Comparison of ENCODE assay signal across 21 mouse cellular contexts in genomic region chr19:45025937-45026568, GRCm38 (mm10). TPM values are rescaled to one million over a fixed set of nuclear protein-coding genes. Genes with fewer than 3 reads are reported as not detected.
DNase-seq lines count a peak whose midpoint lies in the region; ATAC-seq and TF ChIP-seq lines count a peak whose summit lies in the region.
"Had no signal": no experiment of that assay in that cellular context is flagged by ENCODE, and none has a peak within 500 bp of the region (broad histone marks: within the 10 kb centered on the region; RNA-seq: fewer than 3 reads in every experiment).

No protein-coding gene starts in this region.

- peak overlapping the region; percentile 14; the same call in 1 of the 2 replicates for H3K9ac ChIP-seq in intestine, embryonic 16.5 days (ENCODE audit: low read depth, low read length)
- H3K9ac ChIP-seq in intestine, embryonic 15.5 days = no peak overlapping the region
- no peak overlapping the region; the same call in 1 of the 2 replicates for H3K9ac ChIP-seq in limb, embryonic 12.5 days (replicated peaks)
- H3K9ac ChIP-seq: heart, embryonic 13.5 days; liver, embryonic 14.5 days; lung, embryonic 15.5 days had no signal

- no peak for TF ChIP-seq POLR2A in cortical plate, adult 2 months (IDR thresholded peaks at IDR 0.05; ENCODE audit: extremely low read depth, insufficient read depth, low read length)

- ATAC-seq in intestine, embryonic 16.5 days = no peak
- ATAC-seq in intestine, embryonic 15.5 days = no peak
- no peak for ATAC-seq in limb, embryonic 12.5 days (ENCODE audit: insufficient number of reproducible peaks, insufficient read depth, low FRiP score, low TSS enrichment, low read depth)
- ATAC-seq: forebrain, embryonic 14.5 days; hindbrain, embryonic 16.5 days had no signal

- peaks cover 29% of the 10 kb centered on the region for H3K36me3 ChIP-seq in intestine, embryonic 16.5 days (ENCODE audit: control insufficient read depth, insufficient read depth, low read length)
- peaks cover 33% of the 10 kb centered on the region for H3K36me3 ChIP-seq in intestine, embryonic 15.5 days
- peaks cover 79% of the 10 kb centered on the region for H3K36me3 ChIP-seq in limb, embryonic 12.5 days

- H3K4me3 ChIP-seq in intestine, embryonic 16.5 days (ENCODE audit: low read length) = no peak overlapping the region
- H3K4me3 ChIP-seq in intestine, embryonic 15.5 days (replicated peaks) = no peak overlapping the region
- no peak overlapping the region for H3K4me3 ChIP-seq in cortical plate, adult 2 months (ENCODE audit: insufficient read depth, low read length)
- H3K4me3 ChIP-seq in limb, embryonic 12.5 days (replicated peaks) = no peak overlapping the region
- H3K4me3 ChIP-seq: erythroblast, embryonic 14.5 days; heart, embryonic 13.5 days; lung, embryonic 15.5 days had no signal

- H3K27ac ChIP-seq in intestine, embryonic 16.5 days (ENCODE audit: low read length) = no peak overlapping the region
- H3K27ac ChIP-seq in intestine, embryonic 15.5 days = no peak overlapping the region
- peak overlapping the region; percentile 39; the same call in 1 of the 2 replicates for H3K27ac ChIP-seq in cortical plate, adult 2 months (ENCODE audit: insufficient read depth, low read length)
- 0 out of 2 replicates have a peak overlapping the region, but pooled peaks have one; percentile 20 for H3K27ac ChIP-seq in limb, embryonic 12.5 days
- H3K27ac ChIP-seq: heart, embryonic 13.5 days; liver, embryonic 14.5 days; lung, embryonic 15.5 days had no signal

- H3K4me2 ChIP-seq in intestine, embryonic 16.5 days (ENCODE audit: low read depth, low read length) = no peak overlapping the region
- no peak overlapping the region for H3K4me2 ChIP-seq in intestine, embryonic 15.5 days (replicated peaks)
- H3K4me2 ChIP-seq in limb, embryonic 12.5 days = no peak overlapping the region
- H3K4me2 ChIP-seq: heart, embryonic 13.5 days; lung, embryonic 15.5 days had no signal

- WGBS in intestine, embryonic 16.5 days = 90% methylated on average over 37 of the region's 37 CpGs
- 93% methylated on average over 37 of the region's 37 CpGs for WGBS in intestine, embryonic 15.5 days
- 72% methylated on average over 37 of the region's 37 CpGs for WGBS in limb, embryonic 12.5 days

- peaks cover 22% of the 10 kb centered on the region for H3K4me1 ChIP-seq in intestine, embryonic 16.5 days (ENCODE audit: control insufficient read depth, insufficient read depth, low read length)
- peaks cover 34% of the 10 kb centered on the region for H3K4me1 ChIP-seq in intestine, embryonic 15.5 days (replicated peaks)
- 0 out of 2 replicates have a peak, but pooled peaks cover 2% of the 10 kb centered on the region for H3K4me1 ChIP-seq in cortical plate, adult 2 months (ENCODE audit: control insufficient read depth, insufficient read depth, low read length)
- peaks cover 26% of the 10 kb centered on the region for H3K4me1 ChIP-seq in limb, embryonic 12.5 days (replicated peaks)

- peak; percentile 6 for DNase-seq in adrenal gland, adult 2 months
- DNase-seq in adrenal gland, postnatal 25 days = no peak
- DNase-seq in spleen, postnatal 36 days (ENCODE audit: low spot score in 2 of 2) = no peak
- no peak for DNase-seq in spleen, adult 12 weeks (ENCODE audit: low spot score)
- DNase-seq: adrenal gland, adult 8-10 months; cerebellum, adult 11 months; cerebellum, postnatal 25 days; kidney, adult 18-20 months; kidney, postnatal 14 days; right cerebral cortex, postnatal 4 days; thymus, postnatal 25 days had no signal

- H3K27me3 ChIP-seq in intestine, embryonic 16.5 days (replicated peaks; ENCODE audit: control insufficient read depth, insufficient read depth, low read length) = no peaks in the 10 kb centered on the region
- H3K27me3 ChIP-seq in intestine, embryonic 15.5 days (replicated peaks) = no peaks in the 10 kb centered on the region
- no peaks in the 10 kb centered on the region for H3K27me3 ChIP-seq in limb, embryonic 12.5 days
- H3K27me3 ChIP-seq: heart, embryonic 13.5 days; lung, embryonic 15.5 days had no signal

- no peaks in the 10 kb centered on the region for H3K9me3 ChIP-seq in intestine, embryonic 16.5 days (ENCODE audit: control insufficient read depth, low read length)
- H3K9me3 ChIP-seq in intestine, embryonic 15.5 days = no peaks in the 10 kb centered on the region
- no peaks in the 10 kb centered on the region for H3K9me3 ChIP-seq in limb, embryonic 12.5 days
- H3K9me3 ChIP-seq: heart, embryonic 13.5 days; lung, embryonic 15.5 days had no signal

- TF ChIP-seq CTCF in cortical plate, adult 2 months (IDR thresholded peaks at IDR 0.05; ENCODE audit: extremely low read depth, insufficient read depth, low read length) = no peak

RNA-seq across cellular contexts. Expression of gene Lzts2, which starts 11.8 kb away (rescaled TPM):
- total RNA-seq in adrenal gland, adult 2 months (2021) = 100 to 1,000 TPM in 1 of 2 experiments, 10 to 100 TPM in 1; 52.8 to 111 TPM
- 313 and 342 TPM in 2 replicates for polyA plus RNA-seq in adrenal gland, adult 2 months (2012; rRNA removed)
- total RNA-seq in adrenal gland, postnatal 25 days (2021) = 83.2 and 101 TPM in 2 replicates
- 33.6 and 34.7 TPM in 2 replicates for polyA plus RNA-seq in intestine, embryonic 16.5 days (2015; fragmentation: Nextera tagmentation; extraction: Ambion mirVana)
- polyA plus RNA-seq in intestine, embryonic 15.5 days (2015; fragmentation: Nextera tagmentation; extraction: Ambion mirVana) = 56.9 and 63.2 TPM in 2 replicates
- polyA plus RNA-seq in cortical plate, adult 2 months (2012; rRNA removed) = 39.3 and 40.1 TPM in 2 replicates
- polyA plus RNA-seq in limb, embryonic 12.5 days (2016; fragmentation: Nextera tagmentation; extraction: Ambion mirVana) = 105 TPM in 2 replicates

RNA-seq across cellular contexts. Expression of gene Pdzd7, which starts 19.5 kb away (rescaled TPM):
- total RNA-seq in adrenal gland, adult 2 months (2021) = under 1 TPM in 1 of 2 experiments, not detected in 1; 0.09 TPM
- polyA plus RNA-seq in adrenal gland, adult 2 months (2012; rRNA removed) = 0.62 and 0.65 TPM in 2 replicates
- 0.52 TPM in 1 of 2 replicates, not detected in the other for total RNA-seq in adrenal gland, postnatal 25 days (2021)
- 0.43 and 0.49 TPM in 2 replicates for polyA plus RNA-seq in intestine, embryonic 16.5 days (2015; fragmentation: Nextera tagmentation; extraction: Ambion mirVana)
- 0.40 and 0.43 TPM in 2 replicates for polyA plus RNA-seq in intestine, embryonic 15.5 days (2015; fragmentation: Nextera tagmentation; extraction: Ambion mirVana)
- polyA plus RNA-seq in cortical plate, adult 2 months (2012; rRNA removed) = 7.5 and 8.8 TPM in 2 replicates
- 0.20 and 0.56 TPM in 2 replicates for polyA plus RNA-seq in limb, embryonic 12.5 days (2016; fragmentation: Nextera tagmentation; extraction: Ambion mirVana)
- polyA plus RNA-seq: erythroblast, embryonic 14.5 days; heart, embryonic 13.5 days had no signal

RNA-seq across cellular contexts. Expression of gene Mrpl43, which starts 19.8 kb away (rescaled TPM):
- 10 to 100 TPM; 45.2 to 55.1 TPM for total RNA-seq in adrenal gland, adult 2 months (2021)
- polyA plus RNA-seq in adrenal gland, adult 2 months (2012; rRNA removed) = 196 and 208 TPM in 2 replicates
- total RNA-seq in adrenal gland, postnatal 25 days (2021) = 47.9 and 53.7 TPM in 2 replicates
- 74.7 and 76.4 TPM in 2 replicates for polyA plus RNA-seq in intestine, embryonic 16.5 days (2015; fragmentation: Nextera tagmentation; extraction: Ambion mirVana)
- 73.8 and 76.7 TPM in 2 replicates for polyA plus RNA-seq in intestine, embryonic 15.5 days (2015; fragmentation: Nextera tagmentation; extraction: Ambion mirVana)
- polyA plus RNA-seq in cortical plate, adult 2 months (2012; rRNA removed) = 68.3 and 70.8 TPM in 2 replicates
- 77.5 and 78.5 TPM in 2 replicates for polyA plus RNA-seq in limb, embryonic 12.5 days (2016; fragmentation: Nextera tagmentation; extraction: Ambion mirVana)

RNA-seq across cellular contexts. Expression of gene Twnk, which starts 20.6 kb away (rescaled TPM):
- total RNA-seq in adrenal gland, adult 2 months (2021) = 10 to 100 TPM; 24.7 to 37.1 TPM
- polyA plus RNA-seq in adrenal gland, adult 2 months (2012; rRNA removed) = 7.5 and 9.6 TPM in 2 replicates
- total RNA-seq in adrenal gland, postnatal 25 days (2021) = 36.7 and 39.3 TPM in 2 replicates
- 19.8 and 21.0 TPM in 2 replicates for polyA plus RNA-seq in intestine, embryonic 16.5 days (2015; fragmentation: Nextera tagmentation; extraction: Ambion mirVana)
- polyA plus RNA-seq in intestine, embryonic 15.5 days (2015; fragmentation: Nextera tagmentation; extraction: Ambion mirVana) = 20.5 and 22.5 TPM in 2 replicates
- 10.5 and 10.7 TPM in 2 replicates for polyA plus RNA-seq in cortical plate, adult 2 months (2012; rRNA removed)
- 27.8 and 27.9 TPM in 2 replicates for polyA plus RNA-seq in limb, embryonic 12.5 days (2016; fragmentation: Nextera tagmentation; extraction: Ambion mirVana)

RNA-seq across cellular contexts. Expression of gene Sfxn3, which starts 21.2 kb away (rescaled TPM):
- total RNA-seq in adrenal gland, adult 2 months (2021) = 10 to 100 TPM; 51.2 to 89.3 TPM
- 45.9 and 65.5 TPM in 2 replicates for polyA plus RNA-seq in adrenal gland, adult 2 months (2012; rRNA removed)
- total RNA-seq in adrenal gland, postnatal 25 days (2021) = 49.3 and 65.0 TPM in 2 replicates
- 16.5 and 18.2 TPM in 2 replicates for polyA plus RNA-seq in intestine, embryonic 16.5 days (2015; fragmentation: Nextera tagmentation; extraction: Ambion mirVana)
- polyA plus RNA-seq in intestine, embryonic 15.5 days (2015; fragmentation: Nextera tagmentation; extraction: Ambion mirVana) = 19.0 and 19.4 TPM in 2 replicates
- polyA plus RNA-seq in cortical plate, adult 2 months (2012; rRNA removed) = 113 and 119 TPM in 2 replicates
- polyA plus RNA-seq in limb, embryonic 12.5 days (2016; fragmentation: Nextera tagmentation; extraction: Ambion mirVana) = 18.3 and 19.2 TPM in 2 replicates

Comparison
In these comparisons a context has a peak if more than half of its experiments do, and no peak if none do; other contexts are left out.
1. H3K27ac ChIP-seq: peak in cortical plate, adult 2 months (single experiment) and limb, embryonic 12.5 days (single experiment); none in intestine, embryonic 16.5 days (single experiment) and intestine, embryonic 15.5 days (single experiment).